Mouse (Mus musculus): ENCODE data around the gene Cd300a.
"Not testable (repeated sequence)": the region's sequence is repeated elsewhere in the genome, so short reads cannot be mapped to it uniquely, and the experiment has no call there.

Cd300a gene

DNA sequence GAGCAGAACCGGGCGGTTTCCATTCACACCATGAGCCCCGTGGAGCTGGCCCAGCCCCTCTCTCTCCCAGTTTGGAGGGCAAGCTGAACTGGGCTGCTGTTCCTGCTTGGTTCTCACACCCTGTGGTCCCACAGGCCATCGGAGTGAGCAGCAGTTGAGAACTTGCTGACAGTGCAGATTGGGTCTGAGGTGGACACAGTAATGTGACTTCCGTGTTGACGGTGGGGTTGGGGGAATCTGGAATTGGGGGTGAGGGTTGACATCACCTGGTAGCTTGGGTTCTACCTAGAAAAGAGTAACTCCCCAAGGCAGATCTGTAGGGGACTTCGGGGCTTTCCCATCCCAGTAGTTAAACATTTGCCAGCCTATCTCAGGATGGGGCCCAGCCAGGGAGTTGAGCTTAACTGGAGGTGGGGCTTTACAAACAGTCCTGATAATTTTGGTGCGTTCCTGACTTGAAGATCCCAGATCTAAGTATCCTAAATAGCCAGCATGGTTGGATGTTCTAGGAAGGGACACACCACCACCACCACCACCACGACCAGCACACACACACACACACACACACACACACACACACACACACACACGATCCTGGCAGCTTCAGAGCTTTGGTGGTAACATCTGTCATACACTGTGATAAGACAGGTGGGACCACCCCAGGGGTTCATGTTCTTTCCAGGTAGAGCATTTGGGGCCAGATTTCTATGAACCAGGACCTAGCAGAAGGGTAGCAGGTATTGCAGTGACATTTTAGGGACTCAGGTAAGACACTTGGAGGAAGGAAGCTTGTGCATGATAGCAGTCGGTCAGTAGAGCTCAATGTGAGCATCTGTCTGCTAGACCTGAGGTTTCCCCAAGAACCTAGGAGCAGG lies 22.2 kb upstream of the Cd300a start:
- DNase-seq = no peak

DNA sequence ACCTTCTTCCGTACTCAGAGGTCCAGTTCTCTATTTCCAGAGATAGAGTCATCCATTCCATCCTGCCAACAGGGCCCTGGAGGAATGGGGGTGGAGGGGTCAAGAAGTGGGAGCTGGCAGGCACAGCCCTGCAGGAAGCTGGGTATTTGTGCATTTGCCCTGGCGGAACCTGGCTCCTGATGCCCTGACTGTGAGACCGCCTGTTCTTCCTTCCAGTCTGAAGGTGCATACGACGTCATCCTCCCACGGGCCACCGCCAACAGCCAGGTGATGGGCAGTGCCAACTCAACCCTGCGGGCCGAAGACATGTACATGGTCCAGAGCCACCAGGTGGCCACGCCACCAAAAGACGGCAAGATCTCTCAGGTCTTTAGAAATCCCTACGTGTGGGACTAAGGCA lies 21.6 kb upstream of the Cd300a start:
- no peak for DNase-seq

DNA sequence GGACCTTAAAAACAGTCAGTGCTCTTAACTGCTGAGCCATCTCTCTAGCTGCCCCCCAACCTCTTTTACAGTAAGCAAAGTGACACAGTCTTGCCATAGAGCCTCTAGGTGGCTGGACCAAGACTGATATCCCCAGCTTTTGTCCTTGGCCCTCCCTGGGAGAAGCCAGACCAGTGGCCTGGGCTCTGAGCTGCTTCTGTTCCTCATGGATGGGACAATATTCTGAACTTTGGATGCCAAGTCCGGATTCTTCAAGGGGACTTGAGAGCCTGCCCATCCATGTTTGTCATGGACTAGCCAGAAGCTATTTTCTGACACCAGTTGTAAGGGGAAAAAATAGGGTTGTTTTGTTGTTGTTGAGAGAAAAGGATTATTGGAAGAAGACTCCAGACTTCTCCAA lies 20.1 kb upstream of the Cd300a start:
- DNase-seq = no peak

DNA sequence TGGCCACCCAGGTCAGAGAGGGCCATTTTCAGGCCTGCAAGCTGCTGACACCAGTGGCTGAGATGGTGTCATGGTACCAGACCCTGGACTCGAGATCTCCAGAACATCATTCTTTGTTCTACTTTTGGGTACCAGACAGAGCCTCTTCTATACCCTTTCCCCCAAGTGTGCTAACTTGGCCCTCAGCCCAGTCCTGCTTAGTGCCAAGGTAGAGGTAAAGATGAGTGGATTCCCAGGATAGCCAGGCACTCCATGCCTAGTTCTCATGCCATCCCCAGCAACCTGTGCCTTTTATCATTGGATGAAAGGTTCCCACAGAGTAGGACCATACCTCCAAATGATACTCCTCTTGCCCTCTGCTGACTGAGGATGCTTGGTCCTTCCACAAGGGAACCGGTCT lies 18.3 kb upstream of the Cd300a start:
- DNase-seq = no peak

DNA sequence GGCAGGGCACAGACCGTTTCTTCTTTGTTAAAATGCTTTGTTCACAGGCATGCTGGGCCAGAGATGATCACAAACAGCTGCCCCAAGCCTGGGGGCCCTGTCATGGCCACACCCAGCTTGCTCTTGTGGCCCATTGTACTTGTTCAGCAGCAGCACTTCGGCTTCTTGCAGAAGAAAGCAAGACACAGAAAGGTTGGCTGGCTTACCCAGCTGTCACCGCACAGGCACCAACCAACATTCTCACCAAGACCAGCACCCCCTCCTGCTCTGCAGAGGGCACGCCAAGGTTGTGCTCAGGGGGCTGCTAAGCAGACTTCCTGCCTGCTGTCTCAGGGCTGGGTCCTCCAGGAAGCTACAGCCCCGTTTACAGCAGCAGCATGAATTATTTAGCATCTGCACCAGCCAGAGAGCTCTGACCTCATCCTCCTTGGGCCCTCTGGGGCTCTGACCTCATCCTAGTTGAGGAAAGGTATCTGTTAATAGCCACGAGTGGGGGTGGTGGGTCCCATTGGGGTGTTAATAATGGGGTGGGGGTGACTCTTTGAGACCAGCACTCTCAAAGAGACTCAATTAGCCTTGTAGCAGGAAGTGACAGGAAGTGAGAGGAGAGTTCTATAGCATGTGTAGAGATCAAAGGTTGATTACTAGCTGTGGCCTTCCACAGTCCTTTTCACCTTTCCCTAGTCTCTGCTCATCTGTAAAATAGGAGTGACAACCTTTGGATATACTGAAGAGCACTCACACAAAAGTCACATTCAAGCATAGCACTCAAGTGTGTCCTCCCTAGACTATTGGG lies 16.6 kb upstream of the Cd300a start:
- DNase-seq = no peak

DNA sequence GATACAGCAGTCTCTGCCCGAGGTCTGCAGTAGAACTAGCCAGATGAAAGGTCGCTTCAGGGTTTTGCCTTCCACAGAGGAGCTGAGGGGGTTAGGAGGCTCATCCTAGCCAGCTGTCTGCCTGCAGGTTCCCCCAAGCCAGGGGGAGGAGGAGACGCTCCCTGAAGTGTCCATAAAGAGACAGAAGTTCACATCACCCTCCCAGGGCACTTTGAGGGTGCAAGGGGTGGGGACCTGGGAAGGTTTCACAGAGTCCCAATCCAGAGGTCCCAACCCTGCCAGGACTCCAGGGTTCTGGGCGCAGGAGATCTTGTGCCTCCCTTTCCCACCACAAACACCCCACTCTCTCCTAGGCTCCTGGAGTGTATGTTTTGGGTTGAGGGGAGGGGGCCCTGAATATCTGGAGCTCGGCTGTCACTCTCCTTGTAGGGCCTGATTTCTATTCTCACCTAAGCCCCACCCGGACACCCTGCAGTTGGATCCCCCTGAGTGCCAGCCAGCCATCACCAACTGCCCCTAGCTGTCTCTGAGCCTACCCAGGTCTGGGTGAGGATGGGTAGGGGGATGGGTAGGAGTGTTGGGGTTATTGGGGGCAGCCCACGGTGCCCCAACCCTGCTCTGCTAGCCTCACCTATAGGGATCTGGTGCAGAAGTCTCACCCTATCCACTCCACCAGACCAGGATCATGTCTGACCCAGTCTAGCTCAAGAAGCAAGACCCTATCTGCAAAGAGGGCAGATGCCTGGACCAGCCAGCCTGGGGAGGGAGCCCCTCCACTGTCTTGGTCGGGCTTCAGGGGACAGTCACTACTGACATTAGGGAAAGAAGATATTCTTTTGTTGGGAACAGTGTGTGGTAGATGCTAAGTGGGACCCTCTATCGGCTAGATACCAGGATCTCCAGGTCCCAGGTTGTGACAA lies 15.4 kb upstream of the Cd300a start:
- no peak for DNase-seq

DNA sequence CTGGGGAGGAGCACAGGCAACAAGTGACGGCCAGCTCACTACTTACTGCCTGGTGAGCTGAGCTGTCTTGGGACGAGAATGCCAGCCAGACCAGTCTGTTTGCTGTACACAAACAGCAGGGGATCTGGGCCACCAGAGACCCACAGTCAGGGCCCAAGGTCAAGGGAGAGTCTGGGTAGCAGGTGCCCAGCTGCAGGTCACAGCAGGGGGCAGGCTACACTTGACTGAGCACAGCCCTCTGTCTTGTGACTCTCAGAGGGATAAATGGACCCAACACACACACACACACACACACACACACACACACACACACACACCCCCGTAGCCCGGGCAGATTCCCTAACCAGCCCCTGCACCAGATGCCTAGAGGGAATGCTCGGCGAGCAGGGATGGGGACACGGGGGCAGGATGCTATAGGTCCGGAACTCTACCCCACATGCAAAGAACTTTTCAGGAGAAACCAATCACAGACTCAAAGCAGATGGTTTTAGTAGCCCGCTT lies 14.5 kb upstream of the Cd300a start:
- DNase-seq = peak; percentile 92

DNA sequence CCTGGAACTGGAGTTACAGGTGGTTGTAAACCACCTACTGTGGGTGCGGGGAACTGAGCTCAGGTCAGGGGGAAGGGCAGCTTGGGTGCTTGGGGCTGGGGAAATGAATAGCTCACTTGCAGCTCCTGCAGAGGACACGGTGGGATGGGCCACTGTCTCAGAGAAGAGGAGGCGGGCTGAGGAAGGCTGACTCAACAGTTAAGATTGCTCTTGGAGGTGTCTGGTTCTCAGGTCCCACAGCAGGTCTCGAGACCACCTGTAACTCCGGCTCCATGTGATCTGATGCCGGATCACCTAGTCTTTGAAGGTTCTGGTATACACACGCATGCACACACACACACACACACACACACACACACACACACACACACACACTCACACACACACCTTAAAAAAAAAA lies 13.7 kb upstream of the Cd300a start:
- peak; percentile 72 for DNase-seq

DNA sequence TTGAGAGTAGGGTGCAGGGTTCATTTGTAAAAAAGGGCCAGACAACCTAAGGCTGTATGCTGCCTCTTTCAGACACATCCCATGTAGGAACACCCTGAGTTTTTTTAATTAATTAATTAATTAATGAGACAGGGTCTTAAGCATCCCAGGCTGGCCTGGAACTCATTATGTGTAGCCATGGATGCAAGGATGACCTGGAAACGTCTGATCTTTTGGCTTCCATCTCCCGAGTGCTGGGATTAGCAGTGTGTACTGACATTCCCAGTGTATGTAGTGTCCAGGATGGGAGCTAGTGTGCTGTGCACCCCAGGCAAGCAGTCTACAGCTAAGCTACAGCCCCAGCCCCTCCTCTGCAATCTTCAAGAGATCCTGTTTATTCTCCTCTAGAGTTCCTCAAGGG lies 13.2 kb upstream of the Cd300a start:
- peak; percentile 41 for DNase-seq

DNA sequence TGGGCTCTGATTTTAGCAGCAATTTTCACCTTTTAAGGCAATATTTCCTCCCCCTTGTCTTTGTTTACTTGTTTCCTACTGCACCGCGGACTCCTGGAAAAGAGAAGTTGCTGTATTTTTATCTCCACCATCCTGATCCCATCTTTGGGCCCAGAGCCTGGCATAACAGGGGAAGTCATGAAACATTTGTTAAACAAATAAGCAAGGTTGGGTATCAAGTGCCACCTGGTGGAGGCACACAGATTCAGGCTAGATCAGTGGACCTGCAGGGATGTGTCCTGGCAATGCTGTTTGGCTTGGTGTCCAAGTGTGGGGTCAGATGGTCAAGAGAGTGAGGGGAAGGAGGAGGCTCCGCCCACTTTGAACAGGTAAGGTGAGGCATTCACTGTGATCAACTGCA lies 12.7 kb upstream of the Cd300a start:
- DNase-seq = peak; percentile 86

DNA sequence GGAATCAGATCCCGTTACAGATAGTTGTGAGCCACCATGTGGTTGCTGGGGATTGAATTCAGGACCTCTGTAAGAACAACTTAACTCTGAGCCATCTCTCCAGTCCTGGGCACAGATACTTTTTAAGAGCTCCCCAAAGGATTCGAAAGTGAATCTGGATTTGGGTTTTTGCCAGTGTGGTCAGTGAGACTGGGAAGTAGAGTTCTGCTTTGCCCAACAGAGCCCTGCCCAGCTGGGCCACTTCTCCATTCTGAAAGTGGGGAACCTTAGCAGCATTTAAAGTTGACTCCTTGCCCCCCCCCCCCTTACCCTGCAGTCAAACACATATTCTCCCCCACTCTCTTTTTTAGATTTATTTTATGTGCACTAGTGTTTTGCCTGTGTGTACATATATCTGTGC lies 10.2 kb upstream of the Cd300a start:
- DNase-seq = no peak

DNA sequence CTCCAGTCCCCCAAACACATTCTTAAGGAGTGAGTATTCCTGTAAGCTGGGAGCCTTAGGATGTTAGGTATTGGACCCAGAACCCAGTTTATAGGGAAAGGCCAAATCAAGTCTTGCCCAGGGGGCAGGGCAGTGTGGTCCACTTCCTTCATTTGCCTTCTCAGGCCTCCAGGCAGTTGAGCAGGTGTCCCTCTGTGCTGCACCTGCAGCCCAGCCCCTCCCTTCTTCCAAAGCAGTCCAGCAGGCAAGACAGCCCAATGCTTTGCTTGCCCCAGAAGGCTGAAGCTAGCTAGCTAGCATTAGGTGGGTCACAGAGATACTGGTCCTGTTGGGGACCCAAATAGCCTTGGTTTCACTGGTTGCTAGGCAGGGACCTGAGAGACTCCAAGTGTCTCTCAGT lies 9.7 kb upstream of the Cd300a start:
- no peak for DNase-seq

DNA sequence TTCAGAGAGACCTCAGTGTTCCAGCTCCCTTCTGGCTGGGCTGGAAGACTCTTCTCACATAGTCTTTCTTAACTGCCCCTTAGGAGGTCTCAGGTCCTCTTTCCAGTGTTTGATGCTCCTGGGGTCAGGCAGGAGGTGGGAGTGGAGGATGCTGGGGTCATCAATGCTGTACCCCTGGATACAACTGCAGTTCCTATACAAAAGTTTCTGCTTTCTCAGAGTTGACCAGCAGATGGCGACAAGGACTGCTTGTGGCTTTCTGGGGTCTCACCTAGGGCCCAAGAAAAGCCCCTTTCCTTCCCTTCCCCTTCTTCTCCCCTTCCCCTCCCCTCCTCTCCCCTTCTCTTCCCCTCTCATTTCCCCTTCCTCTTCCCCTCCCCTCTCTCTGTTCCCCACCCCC lies 9.3 kb upstream of the Cd300a start:
- no peak for DNase-seq

DNA sequence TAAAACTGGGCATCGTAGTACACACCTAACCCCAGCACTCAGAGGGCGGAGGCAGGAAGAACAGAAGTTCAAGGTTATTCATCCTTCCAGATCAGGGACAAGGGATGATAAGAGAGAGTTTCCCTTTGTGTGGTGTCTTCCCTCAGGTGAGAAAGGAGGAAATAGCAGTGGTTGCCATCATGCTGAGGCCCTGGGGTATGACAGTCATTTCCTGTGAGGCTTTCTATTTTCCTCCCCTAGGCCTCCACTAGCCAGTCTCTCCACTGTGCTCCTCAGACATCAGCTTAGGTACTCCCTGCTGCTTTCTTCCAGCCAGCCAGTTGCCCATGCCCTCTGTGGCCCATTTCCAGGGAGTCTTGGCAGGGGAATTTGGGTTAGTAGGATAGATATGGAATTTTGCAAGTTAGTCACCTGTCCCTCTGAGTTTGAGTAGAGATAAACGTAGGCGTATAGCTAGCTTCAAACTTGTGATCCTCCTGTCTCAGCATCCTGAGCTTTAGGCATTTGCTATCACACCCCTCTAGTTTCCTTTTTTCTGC lies 6.5 kb upstream of the Cd300a start:
- DNase-seq = no peak

DNA sequence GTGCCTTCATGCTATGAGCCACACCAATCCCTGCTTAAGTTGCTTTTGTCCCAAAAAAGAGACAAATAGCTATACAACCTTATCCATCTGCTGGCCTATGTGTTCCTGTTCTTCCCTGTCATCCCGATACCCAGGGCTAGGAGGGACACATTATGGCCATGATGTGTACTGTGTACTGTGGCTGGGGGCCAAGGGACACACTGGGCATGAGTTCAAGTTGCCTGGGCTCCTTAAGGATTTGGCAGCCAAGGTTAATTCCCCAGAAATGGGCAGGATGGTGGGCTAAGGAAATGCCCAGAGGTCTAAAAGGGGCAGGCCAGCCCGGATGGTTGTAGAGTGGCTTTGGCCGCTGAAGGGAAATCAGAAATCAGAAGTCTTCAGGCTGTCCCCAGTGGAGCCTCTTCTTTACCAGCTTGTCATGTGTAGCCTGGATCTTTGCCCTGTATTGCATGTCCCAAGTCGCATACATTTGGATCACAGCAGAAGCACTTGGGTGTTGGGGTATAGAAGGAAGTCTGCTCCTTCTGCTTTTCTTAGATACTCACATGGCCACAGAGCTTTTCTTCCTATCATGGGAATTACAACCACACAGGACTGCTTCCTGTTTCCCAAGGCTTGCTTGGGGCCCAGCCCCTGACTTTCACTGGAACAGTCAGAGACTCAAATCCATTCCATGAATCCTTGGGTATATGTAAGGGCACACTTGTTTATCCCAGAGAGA lies 5.3 kb upstream of the Cd300a start:
- peak; percentile 59 for DNase-seq

DNA sequence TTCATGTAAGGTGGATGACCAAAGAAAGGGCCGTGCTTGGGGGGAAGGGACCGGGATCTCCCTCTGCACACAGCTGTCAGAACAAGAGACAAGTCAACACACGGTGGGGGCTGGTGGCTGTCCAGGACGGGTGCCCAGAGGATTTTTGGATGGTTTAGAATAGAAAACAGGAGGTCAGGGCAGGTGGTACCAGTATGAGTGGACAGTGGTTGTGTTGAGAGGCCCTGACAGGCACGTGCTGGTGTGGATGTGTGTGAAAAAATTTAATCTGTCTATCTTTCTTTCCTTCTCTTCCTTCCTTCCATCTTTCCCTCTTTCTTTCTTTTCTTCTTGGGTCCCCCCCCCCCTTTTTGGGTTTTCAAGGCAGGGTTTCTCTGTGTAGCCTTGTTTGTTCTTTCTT lies 701 bp downstream of the Cd300a start:
- no peak for DNase-seq

DNA sequence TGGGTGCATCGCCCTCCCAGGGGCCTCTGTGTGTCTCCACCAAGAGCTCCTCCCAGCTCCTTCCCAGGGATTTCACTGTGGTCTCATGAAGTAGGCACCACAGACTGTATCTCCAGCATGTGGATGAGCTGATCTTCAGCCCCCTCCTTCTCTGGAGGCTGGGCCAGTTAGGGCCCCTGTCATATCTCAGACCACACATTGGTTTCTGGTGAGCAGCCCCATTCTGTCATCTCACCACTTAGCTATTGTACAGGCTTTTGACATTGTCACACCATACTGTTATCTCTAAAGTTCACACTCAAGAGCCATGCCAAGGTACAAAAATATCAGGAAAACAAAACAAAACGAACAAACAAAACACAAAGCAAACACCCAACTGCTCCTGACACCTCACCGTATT lies 6.2 kb downstream of the Cd300a start:
- no peak for DNase-seq

DNA sequence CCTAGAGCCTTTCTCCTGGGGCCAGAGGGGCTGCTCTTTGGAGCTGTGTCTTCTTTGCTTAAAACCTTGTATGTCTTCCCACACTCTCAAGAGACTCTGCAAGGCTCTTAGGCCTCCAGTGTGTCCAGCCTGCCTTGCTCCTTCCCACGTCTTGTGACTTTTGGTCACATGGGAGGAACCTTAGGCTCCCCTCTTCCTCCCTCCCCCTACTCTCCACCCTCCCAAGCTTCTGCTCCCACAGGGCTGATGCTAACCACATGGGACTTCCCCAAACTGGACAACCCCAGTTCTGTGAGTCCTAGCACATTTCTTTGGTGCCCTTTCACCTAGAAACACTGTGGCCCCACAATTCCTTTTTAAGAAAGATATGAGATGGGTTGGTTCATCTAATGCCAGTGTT lies 8.2 kb downstream of the Cd300a start:
- DNase-seq = no peak

DNA sequence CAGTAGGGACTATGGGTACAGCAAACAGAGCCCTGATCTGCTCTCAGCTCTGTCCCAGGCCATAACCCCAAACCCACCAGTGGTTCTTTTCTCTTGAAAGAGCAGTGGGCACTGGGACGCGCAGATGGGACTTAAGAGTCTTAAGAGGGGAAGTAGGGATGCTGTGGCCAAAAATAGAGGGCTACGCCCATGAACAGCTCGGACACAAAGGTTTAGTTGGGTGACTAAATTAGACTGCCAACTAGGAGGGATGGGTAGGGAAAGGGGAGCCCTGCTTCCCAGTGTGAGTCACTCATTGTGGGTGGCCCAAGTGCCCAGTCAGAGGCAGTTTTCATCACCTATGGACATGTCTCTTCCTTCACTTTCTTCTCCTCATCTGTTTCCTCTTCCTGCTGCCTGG lies 13.4 kb downstream of the Cd300a start:
- DNase-seq = no peak

DNA sequence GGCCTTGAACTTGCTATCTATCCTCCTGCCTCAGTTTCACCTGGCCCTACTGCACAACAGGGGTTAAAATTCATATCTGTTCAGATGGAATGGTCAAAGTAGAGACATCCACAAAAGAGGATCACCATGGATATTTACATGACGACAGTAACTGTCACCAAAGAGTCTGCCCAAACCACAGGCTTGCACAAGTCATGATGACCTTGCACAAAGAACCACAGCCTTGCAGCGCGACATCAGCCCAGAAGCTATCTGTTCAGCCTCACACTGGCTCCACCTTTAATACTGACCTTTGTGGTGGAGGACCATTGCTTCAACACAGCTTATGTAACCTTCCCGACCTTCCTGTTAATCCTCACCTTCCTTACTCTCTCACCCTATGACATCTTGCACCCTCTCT lies 17.7 kb downstream of the Cd300a start:
- no peak for DNase-seq

DNA sequence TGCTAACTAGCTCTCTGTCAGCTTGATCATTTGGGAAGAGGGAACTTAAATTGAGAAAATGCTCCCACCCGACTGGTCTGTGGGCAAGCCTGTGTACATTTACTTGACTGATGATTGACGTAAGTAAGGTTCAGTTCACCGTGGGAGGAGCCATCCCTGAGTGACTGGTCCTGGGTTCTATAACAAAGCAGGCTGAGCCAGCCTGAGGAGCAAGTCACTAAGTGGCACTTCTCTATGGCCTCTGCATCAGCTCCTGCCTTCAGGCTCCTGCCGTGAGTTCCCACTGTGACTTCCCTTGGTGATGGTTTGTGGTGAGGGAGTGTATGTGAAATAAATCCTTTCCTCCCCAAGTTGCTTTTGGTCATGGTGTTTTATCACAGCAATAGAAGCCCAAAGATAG lies 18.2 kb downstream of the Cd300a start:
- DNase-seq = no peak

DNA sequence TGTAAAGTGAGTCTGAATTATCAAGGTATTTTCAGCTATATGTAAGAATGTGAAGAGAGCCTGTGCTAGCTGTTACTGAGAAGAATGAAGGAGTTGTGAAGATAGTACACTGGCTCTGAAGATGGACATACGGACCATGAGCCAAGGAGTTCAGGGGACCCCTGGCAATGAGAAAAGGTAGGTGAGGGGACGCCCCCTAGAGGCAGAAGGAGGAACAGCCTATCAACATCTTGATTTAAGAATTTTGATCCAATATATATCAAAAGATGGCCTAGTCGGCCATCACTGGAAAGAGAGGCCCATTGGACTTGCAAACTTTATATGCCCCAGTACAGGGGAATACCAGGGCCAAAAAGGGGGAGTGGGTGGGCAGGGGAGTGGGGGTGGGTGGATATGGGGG lies 19.7 kb downstream of the Cd300a start:
- DNase-seq = not testable (repeated sequence)
